Mouse (Mus musculus): ENCODE results near the gene Kcnd3. TPM values are rescaled to one million over a fixed set of nuclear protein-coding genes. Genes with fewer than 3 reads are reported as not detected.
A peak's percentile ranks its signal among the peaks of the same experiment; 100 is the strongest.

Kcnd3 gene
- polyA plus RNA-seq, 1 experiment from 2014 or later = 4.6 TPM

- peak; percentile 32; the same call in 1 of the 2 replicates for ATAC-seq (ENCODE audit: low read depth)
- WGBS = 34% methylated on average over 15 of the region's 15 CpGs
- Histone ChIP-seq H3K27me3 (no peaks in the 10 kb centered on the region; the same call in 1 of the 2 replicates), H3K9ac (peak overlapping the region; percentile 50; the same call in 1 of the 2 replicates), H3K36me3 (no peaks in the 10 kb centered on the region), H3K9me3 (no peaks in the 10 kb centered on the region), H3K4me2 (no peak overlapping the region), H3K27ac (replicated peaks) (peak overlapping the region; percentile 57), H3K4me3 (no peak overlapping the region), H3K4me1 (replicated peaks) (peaks cover 26% of the 10 kb centered on the region)
These were observed 53.2 kb downstream of the Kcnd3 start for GRCm38 (mm10) chr3:105505161-105505872.

GRCm38 (mm10) chr3:105505873-105506170 is 53.7 kb downstream of the Kcnd3 start:
- no peak overlapping the region for H3K4me2 ChIP-seq
- H3K4me3 ChIP-seq = no peak overlapping the region
- no peaks in the 10 kb centered on the region; the same call in 1 of the 2 replicates for H3K27me3 ChIP-seq
- H3K9me3 ChIP-seq = no peaks in the 10 kb centered on the region
- no peak overlapping the region for H3K9ac ChIP-seq
- peak overlapping the region; percentile 57 for H3K27ac ChIP-seq (replicated peaks)
- ATAC-seq (ENCODE audit: low read depth) = peak; percentile 62; the same call in 1 of the 2 replicates
- WGBS = 11% methylated on average over 7 of the region's 7 CpGs
- peaks cover 31% of the 10 kb centered on the region for H3K4me1 ChIP-seq (replicated peaks)
- H3K36me3 ChIP-seq = no peaks in the 10 kb centered on the region

- Histone ChIP-seq H3K4me1 (replicated peaks) (peaks cover 32% of the 10 kb centered on the region), H3K4me2 (no peak overlapping the region), H3K27me3 (no peaks in the 10 kb centered on the region; the same call in 1 of the 2 replicates), H3K4me3 (no peak overlapping the region), H3K9me3 (no peaks in the 10 kb centered on the region), H3K27ac (replicated peaks) (no peak overlapping the region), H3K36me3 (no peaks in the 10 kb centered on the region), H3K9ac (no peak overlapping the region)
- ATAC-seq (ENCODE audit: low read depth) = no peak
- WGBS = 56% methylated on average over 4 of the region's 4 CpGs
These were observed 54.5 kb downstream of the Kcnd3 start for GRCm38 (mm10) chr3:105506592-105506991.

- H3K4me2 ChIP-seq = no peak overlapping the region
- H3K4me1 ChIP-seq (replicated peaks) = peaks cover 32% of the 10 kb centered on the region
- no peak overlapping the region for H3K9ac ChIP-seq
- H3K27ac ChIP-seq (replicated peaks) = no peak overlapping the region
- H3K9me3 ChIP-seq = no peaks in the 10 kb centered on the region
- no peak overlapping the region for H3K4me3 ChIP-seq
- H3K36me3 ChIP-seq = no peaks in the 10 kb centered on the region
- H3K27me3 ChIP-seq = no peaks in the 10 kb centered on the region; the same call in 1 of the 2 replicates
- WGBS = 83% methylated on average over 4 of the region's 4 CpGs
- no peak for ATAC-seq (ENCODE audit: low read depth)
These were observed 57.2 kb downstream of the Kcnd3 start for GRCm38 (mm10) chr3:105509321-105509720.

GRCm38 (mm10) chr3:105511836-105512235 is 59.7 kb downstream of the Kcnd3 start:
- H3K4me2 ChIP-seq = no peak overlapping the region
- H3K9me3 ChIP-seq = no peaks in the 10 kb centered on the region
- H3K4me1 ChIP-seq (replicated peaks) = peaks cover 14% of the 10 kb centered on the region
- H3K4me3 ChIP-seq = no peak overlapping the region
- no peaks in the 10 kb centered on the region for H3K36me3 ChIP-seq
- H3K27ac ChIP-seq (replicated peaks) = no peak overlapping the region
- WGBS = 62% methylated on average over 2 of the region's 2 CpGs
- H3K9ac ChIP-seq = no peak overlapping the region
- ATAC-seq (ENCODE audit: low read depth) = no peak
- H3K27me3 ChIP-seq = no peaks in the 10 kb centered on the region; the same call in 1 of the 2 replicates

- Histone ChIP-seq H3K4me2 (no peak overlapping the region), H3K9me3 (no peaks in the 10 kb centered on the region)
These were observed 62.1 kb downstream of the Kcnd3 start for GRCm38 (mm10) chr3:105514215-105514614.

GRCm38 (mm10) chr3:105515035-105515434 is 62.9 kb downstream of the Kcnd3 start:
- no peak for ATAC-seq (ENCODE audit: low read depth)
- no peak overlapping the region for H3K4me3 ChIP-seq
- peaks cover 9% of the 10 kb centered on the region; the same call in 1 of the 2 replicates for H3K4me1 ChIP-seq (replicated peaks)
- no peak overlapping the region for H3K9ac ChIP-seq
- no peak overlapping the region for H3K4me2 ChIP-seq
- H3K27me3 ChIP-seq = no peaks in the 10 kb centered on the region
- H3K27ac ChIP-seq (replicated peaks) = no peak overlapping the region
- no peaks in the 10 kb centered on the region for H3K36me3 ChIP-seq
- H3K9me3 ChIP-seq = no peaks in the 10 kb centered on the region

More at GRCm38 (mm10) chr3:105514215-105514614, 62.1 kb downstream of the Kcnd3 start:
- Histone ChIP-seq H3K9ac (no peak overlapping the region), H3K4me1 (replicated peaks) (peaks cover 9% of the 10 kb centered on the region; the same call in 1 of the 2 replicates), H3K27me3 (no peaks in the 10 kb centered on the region), H3K27ac (replicated peaks) (no peak overlapping the region), H3K4me3 (no peak overlapping the region), H3K36me3 (no peaks in the 10 kb centered on the region)
- ATAC-seq (ENCODE audit: low read depth) = no peak
- WGBS = 81% methylated on average over 3 of the region's 3 CpGs

GRCm38 (mm10) chr3:105515640-105516039 is 63.5 kb downstream of the Kcnd3 start:
- no peaks in the 10 kb centered on the region for H3K36me3 ChIP-seq
- no peak overlapping the region for H3K4me3 ChIP-seq
- 90% methylated on average over 1 of the region's 1 CpGs for WGBS
- ATAC-seq (ENCODE audit: low read depth) = no peak
- no peak overlapping the region for H3K27ac ChIP-seq (replicated peaks)
- no peak overlapping the region for H3K9ac ChIP-seq
- H3K4me2 ChIP-seq = no peak overlapping the region
- H3K4me1 ChIP-seq (replicated peaks) = peaks cover 3% of the 10 kb centered on the region; the same call in 1 of the 2 replicates
- H3K27me3 ChIP-seq = no peaks in the 10 kb centered on the region
- no peaks in the 10 kb centered on the region for H3K9me3 ChIP-seq

- H3K9ac ChIP-seq = no peak overlapping the region
- H3K4me1 ChIP-seq (replicated peaks) = peaks cover 7% of the 10 kb centered on the region; the same call in 1 of the 2 replicates
- WGBS = 90% methylated on average over 6 of the region's 6 CpGs
- no peak for ATAC-seq (ENCODE audit: low read depth)
- H3K4me3 ChIP-seq = no peak overlapping the region
- no peak overlapping the region for H3K4me2 ChIP-seq
- H3K9me3 ChIP-seq = no peaks in the 10 kb centered on the region
- no peak overlapping the region for H3K27ac ChIP-seq (replicated peaks)
- no peaks in the 10 kb centered on the region for H3K27me3 ChIP-seq
- no peaks in the 10 kb centered on the region for H3K36me3 ChIP-seq
These were observed 68.3 kb downstream of the Kcnd3 start for GRCm38 (mm10) chr3:105520446-105520845.

- ATAC-seq (ENCODE audit: low read depth) = peak; percentile 50; the same call in 1 of the 2 replicates
- peaks cover 7% of the 10 kb centered on the region; the same call in 1 of the 2 replicates for H3K4me1 ChIP-seq (replicated peaks)
- H3K36me3 ChIP-seq = no peaks in the 10 kb centered on the region
- no peak overlapping the region for H3K27ac ChIP-seq (replicated peaks)
- H3K27me3 ChIP-seq = no peaks in the 10 kb centered on the region
- no peaks in the 10 kb centered on the region for H3K9me3 ChIP-seq
- H3K9ac ChIP-seq = no peak overlapping the region
- H3K4me2 ChIP-seq = no peak overlapping the region
- no peak overlapping the region for H3K4me3 ChIP-seq
- WGBS = 71% methylated on average over 12 of the region's 12 CpGs
These were observed 69.1 kb downstream of the Kcnd3 start for GRCm38 (mm10) chr3:105521178-105521631.

GRCm38 (mm10) chr3:105521639-105522038 is 69.5 kb downstream of the Kcnd3 start:
- Histone ChIP-seq H3K4me1 (replicated peaks) (peaks cover 7% of the 10 kb centered on the region; the same call in 1 of the 2 replicates), H3K36me3 (no peaks in the 10 kb centered on the region), H3K27ac (replicated peaks) (no peak overlapping the region), H3K4me2 (no peak overlapping the region), H3K9ac (no peak overlapping the region), H3K9me3 (no peaks in the 10 kb centered on the region), H3K4me3 (no peak overlapping the region), H3K27me3 (no peaks in the 10 kb centered on the region)
- ATAC-seq (ENCODE audit: low read depth) = no peak
- 84% methylated on average over 4 of the region's 4 CpGs for WGBS

- peaks cover 51% of the 10 kb centered on the region for H3K4me1 ChIP-seq (replicated peaks)
- H3K4me2 ChIP-seq = no peak overlapping the region
- no peak overlapping the region for H3K4me3 ChIP-seq
- H3K27ac ChIP-seq (replicated peaks) = no peak overlapping the region
- no peaks in the 10 kb centered on the region for H3K36me3 ChIP-seq
- H3K9ac ChIP-seq = no peak overlapping the region
- no peak for ATAC-seq (ENCODE audit: low read depth)
- no peaks in the 10 kb centered on the region for H3K27me3 ChIP-seq
- 54% methylated on average over 8 of the region's 8 CpGs for WGBS
- no peaks in the 10 kb centered on the region for H3K9me3 ChIP-seq
These were observed 76.7 kb downstream of the Kcnd3 start for GRCm38 (mm10) chr3:105528860-105529259.

Measured in neural tube, embryonic 13.5 days (tissue).